Mouse (Mus musculus) layer of hippocampus, postnatal 10 days (tissue): ENCODE measurements around the gene Prkrip1. TPM values are rescaled to one million over a fixed set of nuclear protein-coding genes. Genes with fewer than 3 reads are reported as not detected.

Experiments used
- DNase-seq, 2 experiments: peaks; one replicate each; pipeline ENCODE4 v3.0.0; 2021; ENCODE audit warnings: low spot score in 2 of 2
- long read RNA-seq: library from polyadenylated mRNA; stranded (forward); transcript quantifications from one replicate; pipeline ENCODE4 v2.0.0, GENCODE M21; 2023
- total RNA-seq, 2 experiments: library from RNA; stranded (reverse); gene quantifications; 2 replicates each; pipeline ENCODE4 v1.2.3; 2021

The Prkrip1 gene
- total RNA-seq = 10 to 100 TPM; 45.2 to 46.3 TPM
- long read RNA-seq, transcript Prkrip1-204 (6 exons, 3,893 nt) = major isoform, 32 of 43 reads
- long read RNA-seq, partial matches to known transcripts = 2 of 43 reads
- long read RNA-seq, other reads (novel, unspliced or antisense) = 9 of 43 reads

DNA sequence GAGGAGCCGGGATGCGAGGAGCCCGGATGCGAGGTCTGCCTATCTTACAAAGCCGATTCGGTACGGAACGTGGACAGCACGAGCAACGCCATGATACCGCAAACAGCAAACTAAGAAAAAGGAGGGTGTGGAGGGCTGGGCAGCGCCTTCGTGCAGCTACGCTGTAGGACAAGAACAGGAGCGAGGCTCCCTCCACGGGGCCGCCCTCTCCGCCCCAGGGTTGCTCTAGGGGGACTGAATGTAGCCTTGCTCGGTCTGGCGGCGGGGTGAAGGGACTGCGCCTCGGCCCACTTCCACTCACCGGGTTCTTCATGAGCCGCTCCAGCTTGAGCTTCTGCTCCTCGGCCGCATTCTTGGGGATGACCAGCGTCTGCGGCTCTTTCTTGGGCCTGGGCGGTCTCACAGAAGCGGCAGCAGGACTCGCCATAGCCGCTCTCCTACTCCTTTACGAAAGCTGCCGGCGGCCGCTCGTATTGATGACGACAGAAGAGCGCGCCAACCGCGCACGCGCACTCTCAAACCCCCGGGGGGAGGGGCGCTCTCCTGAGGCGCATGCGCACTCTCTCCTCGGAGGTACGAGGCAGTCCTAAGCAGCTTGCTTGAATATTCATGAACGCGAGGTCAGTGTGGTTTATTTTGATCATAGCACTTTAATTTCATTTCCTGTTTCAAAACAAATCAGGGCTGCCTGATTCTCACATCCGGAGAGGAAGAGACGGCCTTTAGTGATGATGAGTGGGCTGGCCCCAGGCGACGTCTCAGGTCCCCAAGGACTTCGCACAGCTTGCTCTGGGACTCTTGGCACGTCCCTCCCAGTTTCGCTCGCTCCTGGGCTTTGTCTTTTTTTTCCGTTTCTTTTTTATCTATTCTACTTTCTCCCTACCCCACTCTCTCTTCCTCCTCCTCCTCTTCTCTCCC lies at the start of gene Prkrip1:
Prkrip1 (minus strand) TSS at position 490 of the 918 bp plus-strand sequence.
- peak; percentile 95 to 96 for DNase-seq

- no peak for DNase-seq
Measured at GRCm38 (mm10) chr5:136248441-136248840, 49.7 kb upstream of the Prkrip1 start.

GRCm38 (mm10) chr5:136246452-136246838 lies 47.7 kb upstream of the Prkrip1 start, which contains the start of gene Sh2b2:
Sh2b2 (minus strand) TSS chr5:136246556.
- no peak for DNase-seq

DNA sequence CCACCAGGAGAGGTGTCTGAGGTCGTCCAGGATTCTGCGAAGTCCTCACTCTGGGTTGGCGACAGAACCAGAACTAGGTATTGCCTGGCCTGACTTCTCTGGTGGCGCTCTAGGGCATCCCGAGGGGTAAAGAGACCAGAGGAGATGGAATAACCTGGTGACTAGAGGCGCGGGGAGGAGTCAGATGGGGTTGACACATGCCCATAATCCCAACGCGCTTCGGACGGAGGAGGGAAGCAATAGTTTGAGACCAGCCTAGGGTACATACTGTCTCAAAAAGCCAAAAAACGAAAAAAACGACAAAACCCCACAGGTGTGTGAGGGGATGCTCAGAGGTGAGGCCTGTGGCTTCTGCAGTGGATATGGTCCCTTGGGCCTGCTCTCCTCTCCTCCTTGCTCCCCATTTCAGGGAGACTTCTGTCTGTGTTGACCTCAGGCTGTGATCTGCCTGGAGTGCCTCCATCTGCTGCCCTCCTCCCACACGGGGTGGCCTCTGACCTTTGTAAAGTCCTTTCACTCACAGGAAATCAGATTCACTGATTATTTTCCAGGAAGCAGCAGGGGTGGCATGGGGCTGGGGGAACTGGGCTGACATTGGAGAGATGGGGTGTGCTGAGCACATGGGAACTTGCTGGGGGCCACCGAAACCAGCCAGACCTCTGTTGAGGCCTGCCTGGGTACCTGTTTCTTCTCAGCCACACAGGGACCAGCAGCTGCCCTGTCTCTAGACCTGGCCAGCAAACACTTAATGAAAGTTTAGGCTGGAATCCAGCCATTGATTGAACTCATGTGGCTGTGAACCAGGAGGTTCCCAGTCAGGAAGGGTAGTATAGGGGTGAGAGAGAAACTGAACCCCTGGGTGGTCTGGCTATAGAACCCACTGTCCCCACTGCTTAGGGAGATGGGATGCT lies 47.0 kb upstream of the Prkrip1 start:
- DNase-seq = no peak

DNA sequence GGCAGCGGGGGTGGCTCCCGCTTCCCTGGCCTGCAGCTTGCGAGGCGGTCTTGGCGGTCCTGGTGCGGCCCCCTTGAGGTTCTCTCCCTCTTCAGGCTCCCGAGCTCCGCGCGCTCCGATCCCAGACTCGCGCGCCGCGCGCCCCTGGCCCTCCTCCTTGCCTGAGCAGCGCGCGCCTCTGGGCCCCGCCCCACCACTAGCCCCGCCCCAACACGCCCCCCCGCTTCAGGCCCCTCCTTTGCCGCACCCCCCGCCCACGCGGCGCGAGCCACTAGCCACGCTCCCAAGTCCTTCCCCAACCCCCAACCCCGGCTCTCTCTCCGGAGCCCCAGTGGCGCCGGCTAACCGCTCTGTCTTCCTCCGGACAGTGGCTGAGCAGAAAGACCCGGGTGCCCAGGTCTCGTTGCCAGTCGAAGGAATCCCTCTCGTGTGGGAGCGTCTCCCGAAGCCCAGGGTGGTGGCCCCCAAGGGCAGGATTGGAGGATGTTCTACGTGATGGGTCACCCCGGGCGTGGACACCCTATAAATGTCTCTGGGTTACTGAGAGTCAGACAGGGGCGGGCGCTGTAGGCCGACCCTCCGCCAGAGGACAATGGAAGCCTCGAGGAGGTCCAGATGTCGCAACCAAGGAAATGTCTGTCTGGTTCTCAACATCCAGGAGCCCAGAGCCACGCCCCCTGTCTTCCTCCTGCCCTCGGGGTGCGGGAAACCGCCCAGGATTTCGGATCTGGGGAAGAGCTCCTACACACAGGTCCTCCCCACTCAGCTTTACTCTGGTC lies 46.2 kb upstream of the Prkrip1 start:
- DNase-seq = peak; percentile 83 to 91

DNA sequence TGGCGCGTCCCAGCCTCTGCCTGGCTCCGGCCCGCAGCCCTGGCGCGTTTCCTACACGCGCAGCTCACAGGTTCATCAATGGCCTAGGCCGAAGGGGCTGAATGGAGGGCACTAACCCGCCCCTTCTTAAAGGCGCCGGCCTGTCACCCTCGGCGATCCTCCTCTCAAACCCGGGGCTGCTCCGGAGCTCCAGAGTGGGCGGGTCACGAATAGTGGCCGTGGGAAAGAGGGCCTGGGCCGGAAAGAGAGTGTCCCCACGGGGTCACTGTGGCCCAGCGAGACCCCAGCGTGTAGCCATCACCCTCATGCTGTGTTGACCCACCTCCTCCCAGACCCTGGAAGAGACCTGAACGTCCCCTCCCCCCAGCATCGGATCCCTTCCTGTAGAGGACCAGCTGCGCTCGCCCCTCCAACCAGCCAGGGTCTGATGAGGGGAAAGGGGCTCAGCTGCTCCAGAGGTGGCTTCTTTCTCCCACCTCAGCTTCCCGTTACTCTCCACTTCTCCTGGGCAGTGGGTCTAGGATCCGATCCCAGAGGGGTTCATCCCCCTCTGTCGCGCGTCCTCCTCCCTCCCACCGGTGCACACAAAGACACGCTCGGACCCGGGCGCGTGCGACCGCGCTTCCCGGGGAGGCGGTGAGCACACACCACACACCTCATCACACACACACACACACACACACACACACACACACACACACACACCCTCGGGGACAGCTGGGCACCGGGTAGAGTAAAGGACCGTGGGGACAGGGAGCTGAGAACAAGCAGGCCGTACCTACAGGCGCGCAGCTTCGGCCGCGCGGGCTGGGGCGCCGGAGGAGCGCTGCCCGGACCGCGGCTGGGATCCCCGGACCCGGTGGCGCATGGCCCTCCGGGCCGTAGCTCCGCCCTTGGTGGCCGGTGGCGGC lies 45.3 kb upstream of the Prkrip1 start:
- peak; percentile 36 to 47 for DNase-seq

- no peak for DNase-seq
Measured at GRCm38 (mm10) chr5:136241161-136241560, 42.4 kb upstream of the Prkrip1 start.

GRCm38 (mm10) chr5:136240381-136240780 lies 41.6 kb upstream of the Prkrip1 start:
- no peak for DNase-seq

DNA sequence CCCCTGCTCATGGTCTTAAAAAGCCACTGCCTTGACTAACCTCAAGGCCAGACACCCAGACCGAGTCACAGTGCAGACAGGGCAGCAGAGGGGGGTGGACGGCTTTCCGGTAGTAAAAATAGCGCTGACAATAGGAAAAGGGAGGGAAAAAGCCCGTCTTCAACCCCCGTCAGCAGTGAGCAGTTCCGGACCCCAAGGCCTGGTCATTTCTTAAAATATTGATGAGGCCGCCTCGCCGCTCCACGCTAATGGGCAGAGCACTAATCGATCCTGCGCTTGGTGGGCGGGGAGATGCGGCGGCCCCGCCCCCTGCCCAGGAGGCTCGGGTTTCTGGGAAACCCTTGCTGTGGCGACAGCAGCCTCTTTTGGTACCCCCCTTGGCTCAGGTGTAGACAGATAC lies 38.8 kb upstream of the Prkrip1 start:
- DNase-seq = peak in 1 of 2 experiments; percentile 27

DNA sequence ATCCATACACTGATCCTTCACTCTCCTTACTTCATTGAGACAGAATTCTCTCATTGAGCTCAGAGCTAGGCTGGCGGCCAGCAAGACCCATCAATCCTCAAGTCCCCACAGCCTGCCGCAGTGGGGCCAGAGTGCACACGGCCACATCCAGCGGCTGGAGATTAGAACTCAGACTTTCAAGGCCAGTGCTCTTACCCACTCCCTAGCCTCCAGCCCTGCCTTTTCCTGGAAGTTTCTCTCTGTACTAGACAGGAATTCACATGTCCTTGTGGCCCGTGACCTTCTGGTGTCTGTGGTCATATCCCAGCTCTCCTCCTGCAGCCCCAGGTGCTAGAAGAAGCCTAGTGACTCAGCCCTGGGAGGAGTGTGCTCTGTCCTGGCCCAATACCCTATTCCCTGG lies 37.8 kb upstream of the Prkrip1 start:
- DNase-seq = no peak

DNA sequence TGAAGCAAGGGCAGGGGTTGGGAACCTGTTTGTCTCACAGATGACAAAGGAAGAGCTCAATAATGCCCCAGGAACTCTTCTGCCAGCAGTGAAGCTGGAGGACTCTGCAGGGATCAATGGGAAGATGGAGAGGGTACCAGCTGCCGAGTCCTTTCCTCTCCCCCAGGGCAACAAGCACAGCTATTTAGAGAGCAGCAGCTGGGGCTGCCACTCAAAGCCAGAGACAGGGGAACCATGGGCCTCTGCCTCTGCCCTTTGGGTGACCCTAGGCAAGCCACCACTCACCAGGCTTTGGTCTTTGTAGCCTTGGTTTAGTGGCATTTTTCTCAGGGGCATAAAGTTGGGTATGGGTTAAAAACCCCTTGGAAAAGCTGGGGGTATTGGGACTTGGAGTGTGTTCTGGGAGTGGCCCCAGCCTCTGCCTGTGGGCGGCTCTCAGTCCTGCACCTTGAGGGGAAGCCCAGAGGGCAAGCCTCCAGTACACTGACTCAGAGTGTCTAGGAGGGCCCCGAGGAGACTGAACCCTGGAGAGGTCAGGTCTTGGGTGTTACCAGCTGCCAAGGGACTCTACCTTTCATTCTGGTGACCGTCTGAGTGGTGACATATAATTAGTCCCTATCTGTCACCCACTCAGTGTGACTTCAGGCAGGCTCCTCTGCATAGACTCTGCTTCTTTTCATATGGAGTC lies 31.7 kb upstream of the Prkrip1 start:
- no peak for DNase-seq

- no peak for DNase-seq
Measured at GRCm38 (mm10) chr5:136226246-136226876, 27.6 kb upstream of the Prkrip1 start.

- DNase-seq = no peak
Measured at GRCm38 (mm10) chr5:136218585-136218984, 19.8 kb upstream of the Prkrip1 start.

- no peak for DNase-seq
Measured at GRCm38 (mm10) chr5:136217932-136218381, 19.2 kb upstream of the Prkrip1 start.

DNA sequence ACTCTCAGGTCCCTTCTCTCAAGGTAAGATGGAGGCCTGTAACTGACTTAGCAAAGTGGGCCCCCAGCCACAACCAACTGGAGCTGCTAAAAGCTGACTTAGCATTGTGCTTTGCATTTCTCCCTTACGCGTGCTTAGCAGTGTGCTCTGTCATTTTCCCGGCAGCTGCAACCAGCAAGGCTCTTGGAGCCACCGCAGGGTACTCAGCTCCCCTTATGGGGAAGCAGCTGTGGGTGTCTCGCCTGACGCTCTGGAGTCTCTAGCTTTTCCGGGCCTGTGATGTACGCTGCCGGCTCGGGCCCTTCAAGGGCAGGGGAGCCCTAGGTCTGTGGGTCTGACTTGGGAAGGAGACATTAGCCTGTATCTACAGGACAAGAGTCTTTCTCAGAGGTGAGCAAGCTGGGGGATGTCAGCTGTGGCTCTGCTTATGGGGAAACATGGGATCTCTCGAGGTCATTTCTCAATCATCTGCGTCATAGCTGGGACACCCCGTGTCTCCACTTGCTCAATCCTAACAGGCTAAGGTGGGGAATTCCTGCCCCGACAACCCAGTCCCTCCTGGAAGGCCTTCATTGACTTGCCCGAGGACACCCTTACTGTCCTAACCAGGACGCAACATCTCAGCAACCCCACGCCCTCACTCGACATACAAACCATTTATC lies 18.4 kb upstream of the Prkrip1 start:
- no peak for DNase-seq

GRCm38 (mm10) chr5:136215958-136216357 lies 17.2 kb upstream of the Prkrip1 start:
- no peak for DNase-seq

DNA sequence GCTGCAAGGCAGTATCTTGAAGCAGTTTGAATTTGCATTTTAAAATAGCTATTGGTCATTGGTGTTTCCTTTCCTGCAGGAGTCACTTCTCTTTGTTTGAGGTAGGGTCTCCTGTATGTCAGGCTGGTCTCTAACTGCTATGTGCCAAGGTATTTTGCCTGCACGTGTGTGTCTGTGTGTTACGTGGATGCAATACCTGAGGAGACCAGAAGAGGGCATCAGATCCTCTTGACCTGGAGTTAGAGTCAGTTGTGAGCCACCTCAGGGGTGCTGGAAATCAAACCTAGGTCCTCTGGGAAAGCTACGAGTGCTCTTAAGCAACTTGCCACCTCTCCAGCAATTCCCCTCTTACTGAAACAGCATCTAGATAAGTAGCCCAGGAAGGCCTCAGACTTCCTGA lies 16.4 kb upstream of the Prkrip1 start:
- no peak for DNase-seq

- DNase-seq = no peak
Measured at GRCm38 (mm10) chr5:136213716-136214115, 15.0 kb upstream of the Prkrip1 start.
